Mouse (Mus musculus) ES-Bruce4 (cell line): ENCODE results near the gene Ano1.

Source experiments
- CTCF ChIP-seq: IDR thresholded peaks from one replicate; pipeline ENCODE4 v1.8.1; 2011; ENCODE audit warnings: low read depth, low read length
- EP300 ChIP-seq: IDR thresholded peaks from 2 replicates; pipeline ENCODE4 v1.6.1; 2011; ENCODE audit warnings: low read depth, low read length; ENCODE audit not compliant: insufficient read depth
- POLR2A ChIP-seq: IDR thresholded peaks from one replicate; pipeline ENCODE4 v1.8.1; 2011; ENCODE audit warnings: low read length; ENCODE audit not compliant: insufficient read depth

DNA sequence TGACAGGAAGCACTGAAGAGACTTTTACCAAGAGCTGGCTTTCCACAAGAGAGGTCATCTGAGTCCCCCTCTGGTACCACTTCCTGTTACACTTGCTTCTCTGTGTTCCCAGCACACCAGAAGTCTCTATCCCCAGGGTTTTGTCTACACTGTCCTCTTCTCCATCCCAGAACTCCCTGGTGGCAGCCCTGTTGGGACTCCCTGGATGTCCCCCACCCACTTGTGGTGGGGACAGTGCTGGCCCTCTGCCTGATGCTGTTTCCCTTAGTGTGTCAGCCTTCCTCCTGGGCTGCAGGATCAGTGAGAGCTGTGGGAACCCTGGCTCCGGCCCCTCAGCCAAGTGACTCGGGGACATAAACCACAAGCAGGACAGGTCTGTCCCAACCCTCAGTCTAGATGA is 22.5 kb upstream of the Ano1 start:
- TF ChIP-seq POLR2A (no peak), CTCF (no peak), EP300 (no peak)
